Mouse (Mus musculus): ENCODE measurements around the gene Ube2o. TPM values are rescaled to one million over a fixed set of nuclear protein-coding genes. Genes with fewer than 3 reads are reported as not detected.
A peak's percentile ranks its signal among the peaks of the same experiment; 100 is the strongest.

Ube2o gene
- polyA plus RNA-seq, 1 experiment from 2014 or later = 18.7 TPM

- 77% methylated on average over 6 of the region's 6 CpGs for WGBS
- Histone ChIP-seq H3K4me2 (no peak overlapping the region), H3K9ac (ENCODE audit: low read length) (no peak overlapping the region), H3K27me3 (ENCODE audit: control insufficient read depth, insufficient read depth, low read length) (no peaks in the 10 kb centered on the region), H3K4me1 (ENCODE audit: control insufficient read depth, insufficient read depth, low read length) (no peaks in the 10 kb centered on the region; the same call in none of the 2 replicates), H3K4me3 (ENCODE audit: low read depth, low read length) (no peak overlapping the region), H3K27ac (ENCODE audit: low read depth, low read length) (no peak overlapping the region), H3K36me3 (ENCODE audit: control insufficient read depth, insufficient read depth, low read length) (no peaks in the 10 kb centered on the region), H3K9me3 (ENCODE audit: control insufficient read depth, low read length) (no peaks in the 10 kb centered on the region)
- DNase-seq (ENCODE audit: low spot score, missing footprints) (no peak), ATAC-seq (ENCODE audit: low FRiP score) (no peak)
These were observed 24.9 kb downstream of the Ube2o start for GRCm38 (mm10) chr11:116556308-116556707.

GRCm38 (mm10) chr11:116555572-116555971 lies 25.7 kb downstream of the Ube2o start:
- H3K27me3 ChIP-seq (ENCODE audit: control insufficient read depth, insufficient read depth, low read length) = no peaks in the 10 kb centered on the region
- no peak overlapping the region for H3K27ac ChIP-seq (ENCODE audit: low read depth, low read length)
- H3K9ac ChIP-seq (ENCODE audit: low read length) = no peak overlapping the region
- H3K4me2 ChIP-seq = no peak overlapping the region
- H3K4me3 ChIP-seq (ENCODE audit: low read depth, low read length) = no peak overlapping the region
- H3K9me3 ChIP-seq (ENCODE audit: control insufficient read depth, low read length) = no peaks in the 10 kb centered on the region
- no peaks in the 10 kb centered on the region; the same call in none of the 2 replicates for H3K4me1 ChIP-seq (ENCODE audit: control insufficient read depth, insufficient read depth, low read length)
- no peak for DNase-seq (ENCODE audit: low spot score, missing footprints)
- H3K36me3 ChIP-seq (ENCODE audit: control insufficient read depth, insufficient read depth, low read length) = no peaks in the 10 kb centered on the region
- WGBS = 80% methylated on average over 1 of the region's 1 CpGs
- ATAC-seq (ENCODE audit: low FRiP score) = no peak

GRCm38 (mm10) chr11:116554171-116554878 lies 26.9 kb downstream of the Ube2o start:
- H3K27me3 ChIP-seq (ENCODE audit: control insufficient read depth, insufficient read depth, low read length) = no peaks in the 10 kb centered on the region
- WGBS = 56% methylated on average over 12 of the region's 12 CpGs
- H3K4me3 ChIP-seq (ENCODE audit: low read depth, low read length) = no peak overlapping the region
- H3K27ac ChIP-seq (ENCODE audit: low read depth, low read length) = no peak overlapping the region
- no peaks in the 10 kb centered on the region for H3K9me3 ChIP-seq (ENCODE audit: control insufficient read depth, low read length)
- DNase-seq (ENCODE audit: low spot score, missing footprints) = peak; percentile 92
- H3K4me1 ChIP-seq (ENCODE audit: control insufficient read depth, insufficient read depth, low read length) = no peaks in the 10 kb centered on the region; the same call in none of the 2 replicates
- no peak overlapping the region for H3K4me2 ChIP-seq
- no peak overlapping the region for H3K9ac ChIP-seq (ENCODE audit: low read length)
- H3K36me3 ChIP-seq (ENCODE audit: control insufficient read depth, insufficient read depth, low read length) = no peaks in the 10 kb centered on the region
- ATAC-seq (ENCODE audit: low FRiP score) = peak; percentile 55; the same call in 1 of the 2 replicates

GRCm38 (mm10) chr11:116552194-116552593 lies 29.1 kb downstream of the Ube2o start:
- H3K9me3 ChIP-seq (ENCODE audit: control insufficient read depth, low read length) = no peaks in the 10 kb centered on the region
- no peaks in the 10 kb centered on the region; the same call in none of the 2 replicates for H3K4me1 ChIP-seq (ENCODE audit: control insufficient read depth, insufficient read depth, low read length)
- no peak overlapping the region for H3K9ac ChIP-seq (ENCODE audit: low read length)
- no peaks in the 10 kb centered on the region for H3K36me3 ChIP-seq (ENCODE audit: control insufficient read depth, insufficient read depth, low read length)
- H3K4me2 ChIP-seq = no peak overlapping the region
- no peak overlapping the region for H3K27ac ChIP-seq (ENCODE audit: low read depth, low read length)
- ATAC-seq (ENCODE audit: low FRiP score) (no peak), DNase-seq (ENCODE audit: low spot score, missing footprints) (no peak)
- no peak overlapping the region for H3K4me3 ChIP-seq (ENCODE audit: low read depth, low read length)
- 94% methylated on average over 1 of the region's 1 CpGs for WGBS
- no peaks in the 10 kb centered on the region for H3K27me3 ChIP-seq (ENCODE audit: control insufficient read depth, insufficient read depth, low read length)

- ATAC-seq (ENCODE audit: low FRiP score) (no peak), DNase-seq (ENCODE audit: low spot score, missing footprints) (no peak)
- Histone ChIP-seq H3K36me3 (ENCODE audit: control insufficient read depth, insufficient read depth, low read length) (peaks cover 1% of the 10 kb centered on the region; the same call in 1 of the 2 replicates), H3K27ac (ENCODE audit: low read depth, low read length) (no peak overlapping the region), H3K4me1 (ENCODE audit: control insufficient read depth, insufficient read depth, low read length) (no peaks in the 10 kb centered on the region; the same call in none of the 2 replicates), H3K4me2 (no peak overlapping the region), H3K9me3 (ENCODE audit: control insufficient read depth, low read length) (no peaks in the 10 kb centered on the region), H3K9ac (ENCODE audit: low read length) (no peak overlapping the region), H3K4me3 (ENCODE audit: low read depth, low read length) (no peak overlapping the region), H3K27me3 (ENCODE audit: control insufficient read depth, insufficient read depth, low read length) (no peaks in the 10 kb centered on the region)
- WGBS = 87% methylated on average over 7 of the region's 7 CpGs
These were observed 30.5 kb downstream of the Ube2o start for GRCm38 (mm10) chr11:116550748-116551147.

- 88% methylated on average over 11 of the region's 11 CpGs for WGBS
These were observed 31.8 kb downstream of the Ube2o start for GRCm38 (mm10) chr11:116549273-116550038.

GRCm38 (mm10) chr11:116548780-116549179 lies 32.5 kb downstream of the Ube2o start:
- DNase-seq (ENCODE audit: low spot score, missing footprints) = no peak
- Histone ChIP-seq H3K27me3 (ENCODE audit: control insufficient read depth, insufficient read depth, low read length) (no peaks in the 10 kb centered on the region), H3K4me1 (ENCODE audit: control insufficient read depth, insufficient read depth, low read length) (no peaks in the 10 kb centered on the region), H3K9me3 (ENCODE audit: control insufficient read depth, low read length) (no peaks in the 10 kb centered on the region), H3K4me2 (no peak overlapping the region), H3K9ac (ENCODE audit: low read length) (no peak overlapping the region), H3K27ac (ENCODE audit: low read depth, low read length) (no peak overlapping the region), H3K36me3 (ENCODE audit: control insufficient read depth, insufficient read depth, low read length) (peaks cover 15% of the 10 kb centered on the region), H3K4me3 (ENCODE audit: low read depth, low read length) (no peak overlapping the region)
- 93% methylated on average over 9 of the region's 9 CpGs for WGBS
- ATAC-seq (ENCODE audit: low FRiP score) = no peak

More at GRCm38 (mm10) chr11:116549273-116550038, 31.8 kb downstream of the Ube2o start:
- no peaks in the 10 kb centered on the region; the same call in 1 of the 2 replicates for H3K4me1 ChIP-seq (ENCODE audit: control insufficient read depth, insufficient read depth, low read length)
- DNase-seq (ENCODE audit: low spot score, missing footprints) (no peak), ATAC-seq (ENCODE audit: low FRiP score) (no peak)
- no peak overlapping the region for H3K27ac ChIP-seq (ENCODE audit: low read depth, low read length)
- no peak overlapping the region for H3K4me2 ChIP-seq
- H3K4me3 ChIP-seq (ENCODE audit: low read depth, low read length) = no peak overlapping the region
- no peaks in the 10 kb centered on the region for H3K9me3 ChIP-seq (ENCODE audit: control insufficient read depth, low read length)
- no peak overlapping the region for H3K9ac ChIP-seq (ENCODE audit: low read length)
- peaks cover 12% of the 10 kb centered on the region for H3K36me3 ChIP-seq (ENCODE audit: control insufficient read depth, insufficient read depth, low read length)
- no peaks in the 10 kb centered on the region for H3K27me3 ChIP-seq (ENCODE audit: control insufficient read depth, insufficient read depth, low read length)

GRCm38 (mm10) chr11:116547296-116548060 lies 33.8 kb downstream of the Ube2o start:
- 93% methylated on average over 17 of the region's 17 CpGs for WGBS
- H3K36me3 ChIP-seq (ENCODE audit: control insufficient read depth, insufficient read depth, low read length) = peaks cover 21% of the 10 kb centered on the region

More at GRCm38 (mm10) chr11:116547296-116548060, 33.8 kb downstream of the Ube2o start:
- H3K4me3 ChIP-seq (ENCODE audit: low read depth, low read length) = no peak overlapping the region
- H3K9ac ChIP-seq (ENCODE audit: low read length) = no peak overlapping the region
- no peak for DNase-seq (ENCODE audit: low spot score, missing footprints)
- no peak for ATAC-seq (ENCODE audit: low FRiP score)
- H3K4me2 ChIP-seq = no peak overlapping the region
- H3K4me1 ChIP-seq (ENCODE audit: control insufficient read depth, insufficient read depth, low read length) = no peaks in the 10 kb centered on the region
- H3K27me3 ChIP-seq (ENCODE audit: control insufficient read depth, insufficient read depth, low read length) = no peaks in the 10 kb centered on the region
- H3K9me3 ChIP-seq (ENCODE audit: control insufficient read depth, low read length) = no peaks in the 10 kb centered on the region
- no peak overlapping the region for H3K27ac ChIP-seq (ENCODE audit: low read depth, low read length)

Data from midbrain, embryonic 11.5 days (tissue).